Mouse (Mus musculus) forebrain, embryonic 13.5 days (tissue): ENCODE measurements around the gene Krtap7-1. TPM values are rescaled to one million over a fixed set of nuclear protein-coding genes. Genes with fewer than 3 reads are reported as not detected.

Source experiments
- ATAC-seq: fragments of 200-750 bp; cut with Nextera tagmentation; 2 replicates; pipeline ENCODE4 v1.8.0; 2017
- H3K27ac ChIP-seq: fragments of 300-500 bp; sonication (generic); 2 replicates; pipeline ENCODE4 v1.5.1; 2015; ENCODE audit warnings: inconsistent platforms, mild to moderate bottlenecking, moderate library complexity
- H3K27me3 ChIP-seq: fragments of 300-500 bp; sonication (generic); 2 replicates; pipeline ENCODE4 v1.6.1; 2015; ENCODE audit warnings: mild to moderate bottlenecking, inconsistent platforms
- H3K36me3 ChIP-seq: fragments of 300-500 bp; sonication (generic); 2 replicates; pipeline ENCODE4 v1.6.1; 2015; ENCODE audit warnings: mild to moderate bottlenecking, inconsistent platforms; ENCODE audit not compliant: poor library complexity, severe bottlenecking
- H3K4me1 ChIP-seq: fragments of 300-500 bp; sonication (generic); 2 replicates; pipeline ENCODE4 v1.6.1; 2015; ENCODE audit warnings: inconsistent platforms
- H3K4me2 ChIP-seq: fragments of 300-500 bp; sonication (generic); 2 replicates; pipeline ENCODE4 v1.6.1; 2015; ENCODE audit warnings: inconsistent platforms, mild to moderate bottlenecking, moderate library complexity
- H3K4me3 ChIP-seq: fragments of 300-500 bp; sonication (generic); 2 replicates; pipeline ENCODE4 v1.5.1; 2015; ENCODE audit warnings: mild to moderate bottlenecking, inconsistent platforms
- H3K9ac ChIP-seq: fragments of 300-500 bp; sonication (generic); 2 replicates; pipeline ENCODE4 v1.6.1; 2015; ENCODE audit warnings: mild to moderate bottlenecking, inconsistent platforms
- H3K9me3 ChIP-seq: fragments of 300-500 bp; sonication (generic); replicated peaks from 2 replicates; pipeline ENCODE4 v1.6.1; 2016; ENCODE audit warnings: inconsistent platforms
- WGBS: fragments of 180-500 bp; shearing (Covaris S2); methylation state at CpG from one replicate; pipeline ENCODE4 v1.1.7; 2015; 5-methylcytosine and 5-hydroxymethylcytosine counted together
- polyA plus RNA-seq: library from polyadenylated mRNA; unstranded; fragments of >200 nt; fragmentation: Nextera tagmentation; extraction: Ambion mirVana; gene quantifications from 2 replicates; pipeline ENCODE4 v1.2.1, GENCODE M21; 2015

Krtap7-1 gene
- polyA plus RNA-seq, result not detected in 2 replicates

DNA sequence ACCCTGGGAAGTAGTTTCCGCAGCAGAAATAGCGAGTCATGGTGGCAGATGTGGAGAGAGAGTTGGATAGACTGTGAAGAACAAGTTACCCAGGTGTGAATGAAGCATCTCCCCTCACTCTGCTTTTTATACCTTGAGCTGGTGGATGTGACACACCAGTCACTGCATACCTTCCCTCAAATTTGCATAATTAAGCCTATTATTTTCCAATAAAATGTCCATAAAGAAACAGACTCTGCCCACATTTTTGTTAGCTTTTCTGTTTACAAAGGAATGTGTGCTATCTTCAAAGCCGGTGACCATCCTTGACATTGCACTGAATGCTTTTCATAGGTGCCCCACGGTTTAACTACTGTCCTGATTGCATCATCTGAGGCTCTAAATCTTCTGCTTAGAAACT is at the start of gene Krtap7-1:
Gene Krtap7-1, minus strand, starts transcription at position 101 of the 400 bp plus-strand sequence.
- no peak within 1 kb of the TSS for H3K4me3 ChIP-seq
- H3K4me2 ChIP-seq, result no peak within 1 kb of the TSS
- H3K36me3 ChIP-seq, result no peaks in the 10 kb centered on the region
- no peak within 1 kb of the TSS for H3K9ac ChIP-seq
- H3K27me3 ChIP-seq, result no peaks in the 10 kb centered on the region
- peaks cover 11% of the 10 kb centered on the region for H3K4me1 ChIP-seq
- 86% methylated on average over 4 of the region's 4 CpGs for WGBS
- no peak within 1 kb of the TSS for H3K27ac ChIP-seq
- no peaks in the 10 kb centered on the region for H3K9me3 ChIP-seq
- no peak for ATAC-seq

- H3K9ac ChIP-seq, result no peak overlapping the region
- H3K27ac ChIP-seq, result no peak overlapping the region
- H3K4me1 ChIP-seq, result no peaks in the 10 kb centered on the region
- peak; percentile 68; the same call in 1 of the 2 replicates for ATAC-seq
- H3K36me3 ChIP-seq, result no peaks in the 10 kb centered on the region
- no peak overlapping the region for H3K4me2 ChIP-seq
- no peaks in the 10 kb centered on the region for H3K9me3 ChIP-seq
- H3K4me3 ChIP-seq, result no peak overlapping the region
- H3K27me3 ChIP-seq, result no peaks in the 10 kb centered on the region
Observed at GRCm38 (mm10) chr16:89550298-89550697, 42.2 kb upstream of the Krtap7-1 start.

DNA sequence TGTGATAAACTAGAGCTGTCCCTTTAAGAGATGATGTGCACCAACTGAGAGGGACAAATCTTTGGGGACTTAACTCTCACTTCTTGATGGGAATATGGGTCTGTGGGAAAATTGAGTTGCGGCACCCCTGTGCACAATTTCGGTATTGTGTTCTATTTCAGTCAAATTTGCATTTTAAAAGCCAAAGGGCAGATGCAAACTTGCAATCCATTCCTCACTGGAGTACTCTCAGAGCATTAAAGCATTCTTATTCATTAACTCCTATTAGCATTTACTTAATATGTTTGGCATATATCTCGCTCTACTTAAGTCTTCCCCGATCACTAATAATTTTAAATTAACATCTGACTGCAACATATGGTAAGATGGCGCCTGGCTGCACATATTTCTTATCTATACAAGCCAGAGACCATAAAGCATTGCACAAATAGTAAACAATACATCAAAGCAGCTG is 29.9 kb upstream of the Krtap7-1 start:
- Histone ChIP-seq H3K4me1 (peaks cover 12% of the 10 kb centered on the region), H3K27ac (no peak overlapping the region), H3K9ac (no peak overlapping the region), H3K27me3 (no peaks in the 10 kb centered on the region), H3K9me3 (no peaks in the 10 kb centered on the region), H3K36me3 (no peaks in the 10 kb centered on the region), H3K4me2 (no peak overlapping the region), H3K4me3 (no peak overlapping the region)
- WGBS, result 36% methylated on average over 5 of the region's 5 CpGs
- peak; percentile 70 for ATAC-seq

- H3K9ac ChIP-seq, result no peak overlapping the region
- peaks cover 12% of the 10 kb centered on the region for H3K4me1 ChIP-seq
- no peaks in the 10 kb centered on the region for H3K36me3 ChIP-seq
- no peak for ATAC-seq
- 78% methylated on average over 6 of the region's 6 CpGs for WGBS
- H3K4me3 ChIP-seq, result no peak overlapping the region
- H3K4me2 ChIP-seq, result no peak overlapping the region
- H3K27ac ChIP-seq, result no peak overlapping the region
- no peaks in the 10 kb centered on the region for H3K27me3 ChIP-seq
- no peaks in the 10 kb centered on the region for H3K9me3 ChIP-seq
Observed at GRCm38 (mm10) chr16:89537349-89537748, 29.2 kb upstream of the Krtap7-1 start.

DNA sequence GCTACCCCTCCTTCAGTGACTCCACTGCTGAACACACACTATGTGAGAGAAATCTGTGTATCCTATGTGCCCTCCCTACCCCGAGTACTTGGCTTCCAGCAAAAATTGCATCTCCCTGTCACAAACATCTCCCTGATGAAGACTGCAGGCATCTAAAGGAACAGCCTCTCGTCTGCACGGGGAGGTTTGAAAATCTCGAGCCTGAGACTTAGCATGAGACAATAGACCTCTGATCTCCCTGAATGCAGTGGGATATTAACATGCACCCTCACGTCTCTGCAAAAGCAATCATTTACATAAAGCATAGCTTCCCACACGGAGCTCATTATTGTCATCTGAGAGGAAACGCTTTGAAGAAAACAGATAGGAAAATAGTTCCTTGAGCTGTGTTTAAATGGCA is 22.4 kb upstream of the Krtap7-1 start:
- H3K27me3 ChIP-seq, result no peaks in the 10 kb centered on the region
- no peaks in the 10 kb centered on the region for H3K9me3 ChIP-seq
- ATAC-seq, result peak; percentile 85
- no peak overlapping the region for H3K4me3 ChIP-seq
- peak overlapping the region; percentile 9; the same call in 1 of the 2 replicates for H3K9ac ChIP-seq
- H3K27ac ChIP-seq, result peak overlapping the region; percentile 72
- peak overlapping the region; percentile 42 for H3K4me2 ChIP-seq
- no peaks in the 10 kb centered on the region for H3K36me3 ChIP-seq
- peaks cover 28% of the 10 kb centered on the region for H3K4me1 ChIP-seq
- WGBS, result 2% methylated on average over 7 of the region's 7 CpGs

DNA sequence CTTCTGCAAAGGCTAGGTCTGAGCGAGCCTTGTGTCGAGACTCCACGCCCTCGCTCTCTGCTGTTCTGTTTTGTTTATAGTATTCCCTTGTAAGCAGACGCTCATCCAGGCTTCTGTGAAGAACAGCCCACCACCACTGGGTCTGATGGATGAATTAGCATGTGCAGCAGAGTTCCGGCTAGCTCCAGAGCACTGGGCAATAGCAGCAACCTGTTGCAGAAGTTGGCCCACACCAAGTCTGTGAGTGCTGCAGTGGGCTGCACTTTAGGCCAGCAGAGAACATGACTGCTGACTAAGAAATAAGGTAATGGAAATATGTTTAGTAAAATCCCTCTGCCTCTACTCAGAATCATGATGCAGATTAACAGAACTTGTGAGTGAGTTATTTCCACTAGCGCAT is 21.7 kb upstream of the Krtap7-1 start:
- Histone ChIP-seq H3K9ac (no peak overlapping the region), H3K27ac (peak overlapping the region; percentile 72), H3K9me3 (no peaks in the 10 kb centered on the region), H3K4me3 (no peak overlapping the region), H3K36me3 (no peaks in the 10 kb centered on the region), H3K4me1 (peaks cover 28% of the 10 kb centered on the region), H3K4me2 (no peak overlapping the region), H3K27me3 (no peaks in the 10 kb centered on the region)
- WGBS, result 37% methylated on average over 7 of the region's 7 CpGs
- ATAC-seq, result peak; percentile 44

DNA sequence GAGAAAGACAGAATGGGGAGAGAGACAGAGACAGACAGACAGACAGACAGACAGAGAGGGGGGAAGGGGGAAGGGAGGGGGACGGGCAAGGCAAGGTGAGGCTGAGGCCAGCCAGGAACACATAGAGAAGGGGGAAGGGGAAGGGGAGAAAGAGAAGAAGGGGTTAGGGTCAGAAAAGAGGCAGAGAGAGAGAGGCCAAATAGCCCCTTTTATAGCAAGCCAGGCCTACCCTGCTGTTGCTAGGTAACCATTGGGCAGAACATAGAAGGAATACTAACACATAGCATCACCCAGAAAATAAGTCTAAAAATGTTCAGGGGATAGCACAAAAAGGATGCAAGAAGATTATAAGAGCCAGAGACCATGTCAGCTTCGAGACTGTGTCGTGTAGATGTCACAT is 20.3 kb upstream of the Krtap7-1 start:
- H3K4me3 ChIP-seq, result no peak overlapping the region
- WGBS, result 63% methylated on average over 3 of the region's 3 CpGs
- no peaks in the 10 kb centered on the region for H3K27me3 ChIP-seq
- H3K9me3 ChIP-seq, result no peaks in the 10 kb centered on the region
- H3K36me3 ChIP-seq, result no peaks in the 10 kb centered on the region
- H3K4me2 ChIP-seq, result no peak overlapping the region
- H3K9ac ChIP-seq, result no peak overlapping the region
- ATAC-seq, result no peak
- no peak overlapping the region for H3K27ac ChIP-seq
- peaks cover 28% of the 10 kb centered on the region for H3K4me1 ChIP-seq

DNA sequence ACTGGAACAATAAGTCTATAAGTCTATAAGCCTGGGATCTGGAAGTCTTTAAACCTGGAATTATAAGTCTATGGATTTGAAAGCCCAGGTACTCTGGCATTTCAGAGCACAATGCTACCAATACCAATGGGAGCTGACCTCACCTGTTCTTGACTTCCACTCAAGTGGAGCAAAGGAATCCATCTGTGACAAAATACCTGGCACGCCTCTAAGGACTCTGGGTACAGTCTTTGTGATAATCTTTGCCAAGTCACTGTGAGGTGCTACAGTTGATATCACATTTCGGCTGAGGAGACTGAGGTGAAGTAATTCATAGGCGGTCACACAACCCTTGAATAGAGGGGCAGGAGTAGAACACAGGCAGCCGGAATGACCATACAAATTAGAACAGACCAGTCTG is 12.9 kb upstream of the Krtap7-1 start:
- no peak overlapping the region for H3K4me2 ChIP-seq
- H3K27ac ChIP-seq, result no peak overlapping the region
- WGBS, result 90% methylated on average over 4 of the region's 4 CpGs
- no peaks in the 10 kb centered on the region for H3K9me3 ChIP-seq
- H3K9ac ChIP-seq, result no peak overlapping the region
- no peaks in the 10 kb centered on the region for H3K36me3 ChIP-seq
- ATAC-seq, result no peak
- no peaks in the 10 kb centered on the region for H3K4me1 ChIP-seq
- H3K27me3 ChIP-seq, result no peaks in the 10 kb centered on the region
- H3K4me3 ChIP-seq, result no peak overlapping the region

DNA sequence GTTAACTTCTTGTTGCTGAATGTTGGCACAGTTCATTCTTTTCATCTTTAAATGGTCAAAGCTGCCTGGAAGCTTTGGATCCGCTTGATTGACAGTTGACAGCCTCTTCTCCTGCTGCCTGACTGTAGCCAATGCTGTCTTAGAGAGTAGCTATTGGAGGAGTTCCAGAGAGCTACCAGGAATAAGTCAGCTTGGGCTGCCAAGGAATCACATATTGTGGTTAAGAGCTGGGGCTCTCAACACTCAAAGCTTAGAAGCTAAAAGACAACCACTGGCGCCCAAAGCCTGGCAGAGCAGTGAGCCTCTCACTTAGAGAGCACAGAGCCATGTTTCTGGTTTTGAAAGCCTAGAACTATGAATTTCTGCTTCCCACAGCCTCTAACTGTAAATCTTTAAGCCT is 12.4 kb upstream of the Krtap7-1 start:
- H3K4me3 ChIP-seq, result no peak overlapping the region
- ATAC-seq, result peak; percentile 60; the same call in 1 of the 2 replicates
- H3K27ac ChIP-seq, result no peak overlapping the region
- no peak overlapping the region for H3K4me2 ChIP-seq
- 93% methylated on average over 2 of the region's 2 CpGs for WGBS
- no peaks in the 10 kb centered on the region for H3K36me3 ChIP-seq
- no peak overlapping the region for H3K9ac ChIP-seq
- no peaks in the 10 kb centered on the region for H3K27me3 ChIP-seq
- no peaks in the 10 kb centered on the region for H3K9me3 ChIP-seq
- no peaks in the 10 kb centered on the region for H3K4me1 ChIP-seq

DNA sequence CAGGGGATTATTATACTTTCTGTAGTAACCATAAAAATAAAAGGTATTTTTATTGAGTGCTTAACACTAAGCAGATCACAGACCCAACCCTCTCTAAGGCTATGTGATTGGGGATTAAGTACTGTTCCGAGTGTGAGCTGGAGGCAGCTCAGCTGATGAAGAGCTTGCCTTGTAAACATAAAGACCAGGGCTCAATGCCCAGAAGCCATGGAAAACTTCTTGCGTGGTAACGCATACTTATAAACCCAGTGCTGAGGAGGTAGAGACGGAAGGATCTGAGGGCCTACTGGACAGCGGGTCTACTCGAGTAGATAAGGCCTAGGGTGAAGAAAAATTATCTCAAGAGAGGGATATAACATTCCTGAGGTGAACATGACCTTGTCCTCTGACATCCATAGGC is 12.0 kb upstream of the Krtap7-1 start:
- Histone ChIP-seq H3K4me3 (no peak overlapping the region), H3K36me3 (no peaks in the 10 kb centered on the region), H3K4me1 (no peaks in the 10 kb centered on the region), H3K4me2 (no peak overlapping the region), H3K9ac (no peak overlapping the region), H3K27me3 (no peaks in the 10 kb centered on the region), H3K9me3 (no peaks in the 10 kb centered on the region), H3K27ac (no peak overlapping the region)
- 80% methylated on average over 6 of the region's 6 CpGs for WGBS
- ATAC-seq, result peak; percentile 31

DNA sequence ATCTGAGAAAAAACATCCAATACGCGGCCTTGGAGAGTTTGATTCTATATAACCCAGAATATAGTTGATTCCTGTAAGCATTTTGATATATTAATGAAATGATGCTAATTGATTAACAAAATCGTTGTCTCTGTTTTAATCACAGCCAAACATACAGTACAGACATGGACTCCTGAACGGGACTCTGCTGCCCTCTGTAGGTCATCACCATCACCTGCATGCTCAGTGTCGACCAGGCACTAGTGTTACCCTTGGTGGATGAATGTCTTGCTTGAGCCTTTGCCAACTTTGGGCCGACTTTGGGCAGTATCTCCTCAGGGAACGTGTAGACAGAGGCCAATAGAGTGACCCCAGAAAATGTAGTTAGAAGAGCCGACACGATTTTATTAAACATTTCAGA is 9.5 kb upstream of the Krtap7-1 start:
- ATAC-seq, result 0 out of 2 replicates have a peak, but pooled peaks have one; percentile 55
- H3K27me3 ChIP-seq, result no peaks in the 10 kb centered on the region
- H3K4me1 ChIP-seq, result peaks cover 11% of the 10 kb centered on the region
- no peaks in the 10 kb centered on the region for H3K36me3 ChIP-seq
- 66% methylated on average over 9 of the region's 9 CpGs for WGBS
- H3K4me3 ChIP-seq, result no peak overlapping the region
- H3K27ac ChIP-seq, result no peak overlapping the region
- no peak overlapping the region for H3K4me2 ChIP-seq
- no peak overlapping the region for H3K9ac ChIP-seq
- no peaks in the 10 kb centered on the region for H3K9me3 ChIP-seq

DNA sequence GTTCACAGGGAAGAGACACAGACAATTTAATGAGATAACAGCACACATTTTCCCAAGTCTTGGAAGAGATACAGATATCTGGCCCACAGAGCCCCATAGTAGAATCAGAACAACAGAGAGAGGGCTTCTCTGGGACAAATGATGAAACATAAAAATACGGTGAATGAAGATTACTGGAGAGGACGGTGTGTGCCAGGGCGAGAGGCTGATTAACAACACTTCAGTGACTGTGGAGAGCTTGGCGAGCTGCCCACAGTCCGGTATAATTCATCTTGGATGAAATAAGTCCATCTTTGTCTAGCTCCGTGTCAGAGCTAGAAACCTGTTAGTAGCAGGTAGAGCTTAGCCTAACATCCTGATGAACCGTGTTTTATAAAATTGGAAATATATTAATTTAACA is 5.3 kb upstream of the Krtap7-1 start:
- 46% methylated on average over 7 of the region's 7 CpGs for WGBS
- Histone ChIP-seq H3K4me3 (no peak overlapping the region), H3K9me3 (no peaks in the 10 kb centered on the region), H3K36me3 (no peaks in the 10 kb centered on the region), H3K27me3 (no peaks in the 10 kb centered on the region), H3K9ac (no peak overlapping the region), H3K4me2 (peak overlapping the region; percentile 35), H3K4me1 (peaks cover 16% of the 10 kb centered on the region), H3K27ac (no peak overlapping the region)
- ATAC-seq, result peak; percentile 52

GRCm38 (mm10) chr16:89503571-89503970 is 4.6 kb downstream of the Krtap7-1 start:
- Histone ChIP-seq H3K9me3 (no peaks in the 10 kb centered on the region), H3K4me1 (no peaks in the 10 kb centered on the region), H3K4me2 (no peak overlapping the region), H3K27ac (no peak overlapping the region), H3K27me3 (no peaks in the 10 kb centered on the region), H3K36me3 (no peaks in the 10 kb centered on the region), H3K4me3 (no peak overlapping the region), H3K9ac (no peak overlapping the region)
- ATAC-seq, result no peak
- WGBS, result 81% methylated on average over 2 of the region's 2 CpGs
